Mouse (Mus musculus): ENCODE results near the gene Rptor. TPM values are rescaled to one million over a fixed set of nuclear protein-coding genes. Genes with fewer than 3 reads are reported as not detected.

Gene Rptor
- total RNA-seq, 2 experiments from 2014 or later: 34.4 to 34.8 TPM

GRCm38 (mm10) chr11:119770985-119771384 is 168.3 kb downstream of the Rptor start:
- no peak for DNase-seq
- intact Hi-C loops (cut with DNase I): no loop called here

- peak in 1 of 2 experiments; percentile 24 for DNase-seq
- intact Hi-C loops (cut with DNase I): no loop called here
Observed at GRCm38 (mm10) chr11:119772896-119773295, 170.2 kb downstream of the Rptor start.

- no peak for DNase-seq
- intact Hi-C loops (cut with DNase I): no loop called here
Observed at GRCm38 (mm10) chr11:119775076-119775760, 172.5 kb downstream of the Rptor start.

DNA sequence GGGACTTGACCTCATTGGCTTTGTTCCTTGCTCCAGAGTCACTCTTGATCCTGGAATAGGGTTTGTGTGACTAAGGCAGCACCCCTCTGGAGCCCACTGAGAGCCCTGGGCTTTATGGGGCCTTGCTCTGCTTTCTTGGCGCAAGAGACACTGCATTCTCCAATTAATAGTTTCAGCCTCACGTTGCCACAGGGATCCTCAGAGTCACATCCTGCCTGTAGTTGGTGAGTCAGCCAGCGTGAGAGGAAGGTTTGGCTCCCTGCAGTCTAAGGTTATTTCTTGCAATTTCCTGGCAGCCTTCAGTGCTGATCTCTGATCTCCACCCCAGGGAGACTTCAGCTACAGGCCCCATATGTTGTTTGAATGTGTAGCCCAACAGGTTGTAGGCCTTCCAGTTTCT is 174.5 kb downstream of the Rptor start:
- intact Hi-C loops (cut with DNase I): no loop called here
- no peak for DNase-seq

- intact Hi-C loops (cut with DNase I): no loop called here
- no peak for DNase-seq
Observed at GRCm38 (mm10) chr11:119777872-119778271, 175.2 kb downstream of the Rptor start.

GRCm38 (mm10) chr11:119780290-119780689 is 177.6 kb downstream of the Rptor start:
- intact Hi-C loops (cut with DNase I): no loop called here
- no peak for DNase-seq

DNA sequence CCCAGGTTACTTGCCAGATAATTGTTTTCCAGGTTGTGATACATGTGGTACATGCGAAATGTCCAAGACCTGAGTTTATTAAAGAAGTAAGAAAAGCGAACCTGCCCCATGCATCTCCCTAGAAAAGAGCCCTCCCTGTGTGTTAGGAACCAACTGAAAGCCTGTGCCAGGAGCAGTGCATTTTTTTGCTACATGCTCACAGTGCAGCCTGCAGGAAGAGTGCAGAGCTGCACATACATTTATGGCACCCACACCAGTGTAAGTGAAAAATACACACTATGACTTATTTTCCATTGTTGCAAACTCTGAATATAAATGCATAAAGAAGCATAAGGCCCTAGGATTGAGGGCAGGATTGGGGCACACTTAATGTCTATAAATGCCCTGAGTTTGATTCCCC is 178.5 kb downstream of the Rptor start:
- intact Hi-C loops (cut with DNase I): no loop called here

GRCm38 (mm10) chr11:119781726-119782125 is 179.0 kb downstream of the Rptor start:
- DNase-seq: no peak
- intact Hi-C loops (cut with DNase I): no loop called here

More for the DNA sequence above, 178.5 kb downstream of the Rptor start:
- DNase-seq: no peak

DNA sequence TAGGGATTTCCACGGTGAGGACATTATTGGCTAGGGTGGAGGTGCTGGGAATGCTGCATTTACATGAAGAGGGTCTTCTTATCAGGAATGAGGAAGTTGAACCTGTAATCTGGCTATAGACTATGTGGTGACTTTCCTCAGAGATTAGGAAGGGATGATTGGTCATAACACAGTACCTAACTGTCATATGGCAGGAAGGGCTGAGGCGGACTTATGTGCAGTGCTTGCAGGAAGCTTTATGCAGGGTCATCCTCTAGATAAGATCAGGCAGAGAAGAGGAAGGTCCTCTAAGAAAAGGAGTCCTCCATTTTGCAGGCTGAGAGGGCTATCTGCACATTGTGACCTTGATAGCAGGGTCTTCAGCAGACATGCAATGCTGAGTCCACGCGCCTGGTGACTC is 180.9 kb downstream of the Rptor start:
- no peak for DNase-seq
- intact Hi-C loops (cut with DNase I): no loop called here

GRCm38 (mm10) chr11:119784672-119785341 is 182.1 kb downstream of the Rptor start:
- DNase-seq: no peak
- intact Hi-C loops (cut with DNase I): no loop called here

- DNase-seq: no peak
- intact Hi-C loops (cut with DNase I): no loop called here
Observed at GRCm38 (mm10) chr11:119785661-119786384, 183.1 kb downstream of the Rptor start.

GRCm38 (mm10) chr11:119786385-119786880 is 183.7 kb downstream of the Rptor start:
- no peak for DNase-seq
- intact Hi-C loops (cut with DNase I): no loop called here

DNA sequence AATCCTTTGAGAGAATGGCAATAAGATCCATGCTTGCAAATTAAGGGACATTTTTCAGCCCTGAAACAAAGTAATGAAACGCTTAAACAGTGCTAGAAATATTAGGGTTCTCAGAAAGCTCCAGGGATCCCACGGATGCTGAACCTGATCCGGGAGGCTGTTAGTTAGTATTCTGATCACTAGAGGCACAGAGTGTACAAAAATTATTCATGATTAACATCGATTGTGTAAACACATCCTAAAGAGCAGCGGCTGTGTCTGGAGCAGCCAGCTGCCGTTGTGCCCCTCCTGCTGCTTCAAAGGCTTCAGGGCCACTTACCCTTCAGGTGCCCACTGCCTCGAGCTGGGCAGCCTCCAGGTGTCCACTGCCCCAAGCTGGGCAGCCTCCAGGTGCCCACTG is 185.8 kb downstream of the Rptor start:
- intact Hi-C loops (cut with DNase I): no loop called here
- no peak for DNase-seq

GRCm38 (mm10) chr11:119788919-119789713 is 186.4 kb downstream of the Rptor start:
- no peak for DNase-seq
- intact Hi-C loops (cut with DNase I): no loop called here

- intact Hi-C loops (cut with DNase I): no loop called here
- DNase-seq: no peak
Observed at GRCm38 (mm10) chr11:119791923-119792564, 189.3 kb downstream of the Rptor start.

DNA sequence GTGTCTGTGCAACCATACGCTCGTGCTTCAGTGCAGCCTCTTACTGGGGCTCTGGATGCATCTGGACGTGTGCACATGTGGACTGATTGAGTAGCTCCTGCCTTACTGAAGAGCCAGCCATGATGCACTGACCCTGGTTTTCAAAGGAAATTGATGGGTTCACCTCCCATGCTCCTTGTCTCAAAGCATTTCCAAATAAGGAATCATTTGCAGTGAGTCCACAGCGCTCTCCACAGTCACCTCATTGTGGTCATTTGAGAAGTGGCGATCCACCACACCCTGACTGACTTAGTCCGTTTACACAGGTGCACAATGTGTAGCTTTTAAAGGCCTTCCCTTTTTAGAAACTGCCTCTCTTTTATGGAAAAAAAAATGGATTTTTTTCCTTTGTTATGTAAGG is 190.7 kb downstream of the Rptor start:
- intact Hi-C loops (cut with DNase I): no loop called here

GRCm38 (mm10) chr11:119794020-119794419 is 191.3 kb downstream of the Rptor start:
- intact Hi-C loops (cut with DNase I): no loop called here
- no peak for DNase-seq

More for the DNA sequence above, 190.7 kb downstream of the Rptor start:
- no peak for DNase-seq

GRCm38 (mm10) chr11:119794671-119795070 is 192.0 kb downstream of the Rptor start:
- intact Hi-C loops (cut with DNase I): no loop called here
- no peak for DNase-seq

GRCm38 (mm10) chr11:119796406-119796805 is 193.7 kb downstream of the Rptor start:
- intact Hi-C loops (cut with DNase I): no loop called here
- DNase-seq: peak in 1 of 2 experiments; percentile 15

DNA sequence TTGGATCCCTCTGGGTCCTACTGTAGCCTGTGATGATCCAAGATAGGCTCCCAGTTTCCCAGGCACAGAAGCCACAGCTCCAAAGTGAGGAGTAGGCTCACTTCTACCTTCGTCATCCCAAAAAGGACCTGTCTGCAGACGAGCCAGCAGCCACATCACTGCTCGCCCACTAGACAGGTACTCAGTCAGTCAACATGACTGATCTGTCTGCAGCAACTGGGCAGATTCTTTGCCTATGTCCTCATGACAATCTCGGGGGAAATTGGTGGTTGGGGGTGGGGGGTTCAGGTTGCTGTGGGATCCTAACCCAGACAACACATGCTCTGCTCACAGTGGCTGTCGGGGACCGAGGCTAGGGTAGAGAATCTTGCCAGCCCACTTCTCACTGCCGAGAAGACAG is 194.1 kb downstream of the Rptor start:
- no peak for DNase-seq
- intact Hi-C loops (cut with DNase I): no loop called here

Data from heart, postnatal 14 days (tissue).